Mouse (Mus musculus) CD8-positive naive resting alpha-beta T cell, adult 2 months (primary cell): ENCODE measurements around the gene Spaca9.
A peak's percentile ranks its signal among the peaks of the same experiment; 100 is the strongest.

ENCODE experiments used
- DNase-seq, 2 experiments: peaks; one replicate each; pipeline ENCODE4 v3.0.0; 2022; ENCODE audit warnings: low read depth in 2 of 2, low spot score in 2 of 2

The Spaca9 gene

DNA sequence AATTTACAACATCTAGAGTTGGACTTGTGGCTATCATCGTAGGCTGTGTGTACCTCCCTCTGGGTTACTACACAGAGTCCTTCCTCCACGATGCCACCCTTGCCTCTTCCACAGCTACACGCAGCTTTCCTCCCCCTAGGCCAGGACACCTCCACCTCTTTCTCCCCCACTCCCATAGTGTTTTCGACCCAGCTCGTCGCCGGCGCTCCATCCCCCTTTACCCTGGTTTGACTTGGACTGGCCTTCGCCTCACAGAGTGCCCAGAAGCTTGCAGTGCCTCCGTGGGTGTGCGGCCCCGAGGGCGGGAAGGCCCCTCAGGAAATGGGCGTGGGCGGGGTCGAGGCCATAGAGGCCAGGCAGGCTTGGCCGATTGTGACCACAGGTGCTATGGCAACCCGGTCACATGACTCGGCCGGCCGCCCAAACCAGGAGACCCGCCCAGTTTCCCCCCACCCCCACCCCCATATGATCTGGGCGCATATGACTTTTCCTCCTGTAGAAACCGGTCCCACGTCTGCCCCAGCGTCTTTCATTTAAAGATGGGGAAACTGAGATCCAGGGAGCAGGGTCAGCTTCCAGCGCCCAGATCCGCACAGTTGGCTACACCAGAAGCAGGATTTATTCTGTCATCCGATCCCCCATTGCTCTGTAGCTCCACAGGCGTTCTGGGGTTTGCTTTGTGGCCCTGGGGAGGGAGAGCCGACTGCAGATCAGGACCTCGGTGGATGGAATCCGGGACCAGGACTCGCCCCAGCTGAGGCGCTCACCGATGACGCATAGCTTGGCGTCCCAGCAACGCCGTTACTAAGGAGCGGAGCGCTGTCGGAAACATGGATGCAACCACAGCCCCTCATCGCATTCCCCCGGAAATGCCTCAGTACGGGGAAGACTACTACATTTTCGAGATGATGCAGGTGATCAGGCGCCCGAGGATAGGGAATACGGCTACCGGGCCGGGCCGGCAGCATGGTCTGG is at the start of gene Spaca9, which contains the start of gene Ak8:
Gene Spaca9 (minus strand): TSS at position 367 of the 975 bp plus-strand sequence.
Gene Ak8 (plus strand): TSS at position 804 of the 975 bp plus-strand sequence.
- peak; percentile 9 to 21 for DNase-seq

DNA sequence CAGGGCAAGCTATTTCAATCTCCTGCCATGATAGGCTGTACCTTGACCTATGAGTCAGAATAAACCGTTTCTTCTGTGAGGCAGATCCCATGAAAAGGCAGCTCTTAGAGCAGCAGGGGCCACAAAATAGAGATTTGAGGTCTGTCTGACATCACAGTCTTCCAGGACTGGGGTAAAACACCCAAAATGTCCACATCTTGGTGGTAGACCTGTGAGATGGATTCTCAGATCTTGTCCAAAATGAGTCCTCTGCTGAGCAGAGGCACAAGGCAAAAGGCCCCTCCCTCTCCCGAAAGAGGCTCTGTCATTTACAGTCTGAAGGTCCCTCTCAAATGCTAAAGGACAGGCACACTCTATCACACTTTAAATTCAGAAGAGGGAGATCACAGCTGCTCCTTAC is 48.2 kb upstream of the Spaca9 start:
- DNase-seq, result no peak

DNA sequence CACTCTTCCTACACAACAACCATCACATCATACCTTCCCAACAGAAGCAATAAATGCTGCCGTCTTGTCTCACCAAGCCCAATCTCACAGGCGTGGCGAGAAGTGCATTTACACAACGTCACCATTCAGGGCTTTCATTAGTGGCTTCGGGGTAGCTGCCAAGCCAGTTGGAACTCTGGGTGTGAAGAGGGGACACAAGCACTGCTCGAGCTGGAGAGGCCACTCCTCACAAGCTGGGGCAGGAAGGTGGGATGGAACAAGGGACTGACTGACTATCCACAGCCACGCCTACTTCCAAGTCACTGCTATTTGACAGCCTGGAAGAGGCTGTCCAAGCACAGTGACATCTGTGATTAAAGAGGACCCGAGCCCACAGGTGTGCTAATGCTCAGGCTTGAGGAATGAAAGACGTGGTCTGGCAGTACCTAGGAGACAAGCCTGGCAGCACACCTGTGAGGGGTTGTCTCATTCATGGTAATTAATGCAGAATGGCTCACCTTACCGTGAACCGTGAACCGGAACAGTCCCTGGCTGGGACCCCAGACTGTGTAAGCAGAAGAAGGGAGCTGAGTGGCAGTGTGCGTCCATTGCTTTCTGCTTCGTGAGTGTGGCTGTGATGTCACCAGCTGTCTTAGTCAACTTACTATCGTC is 47.3 kb upstream of the Spaca9 start:
- DNase-seq, result no peak

DNA sequence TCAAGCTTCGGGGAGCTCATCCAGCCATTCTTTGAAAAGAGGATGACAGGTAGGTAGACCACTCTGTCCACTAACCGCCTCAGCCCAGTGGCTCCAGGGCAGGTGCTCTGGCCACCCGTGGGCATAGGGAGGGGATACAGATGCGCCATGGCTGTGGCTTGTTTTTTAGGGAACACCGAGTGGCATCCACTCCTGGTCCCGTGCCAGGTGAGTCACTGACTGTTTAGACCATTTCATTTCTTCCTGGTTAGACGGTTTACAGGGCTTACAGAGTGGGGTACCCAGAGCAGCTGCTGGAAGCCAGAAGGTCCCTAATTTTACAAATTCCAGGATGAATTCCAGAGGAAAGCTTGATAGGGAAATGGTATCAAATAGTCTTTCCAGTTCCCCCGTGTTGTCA is 43.2 kb upstream of the Spaca9 start:
- DNase-seq, result no peak

GRCm38 (mm10) chr2:28740159-28740558 is 40.6 kb upstream of the Spaca9 start:
- no peak for DNase-seq

DNA sequence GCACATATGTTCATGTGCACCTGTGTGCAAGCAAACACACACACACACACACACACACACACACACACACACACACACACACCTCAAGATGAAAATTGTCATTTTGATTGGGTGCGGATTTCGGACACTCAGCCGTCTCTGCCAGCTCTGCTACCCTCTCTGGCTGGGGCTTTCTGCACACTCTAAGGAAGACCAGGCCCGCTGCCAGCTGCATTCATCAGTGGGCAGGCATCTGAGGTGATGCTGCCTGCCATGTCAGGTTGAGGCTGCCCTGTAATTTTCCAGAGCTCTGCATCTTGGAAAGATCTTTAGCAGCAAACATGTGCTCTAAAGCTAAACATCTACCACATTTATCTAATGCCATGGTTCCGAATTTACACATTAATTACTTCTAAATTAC is 37.6 kb upstream of the Spaca9 start:
- no peak for DNase-seq

DNA sequence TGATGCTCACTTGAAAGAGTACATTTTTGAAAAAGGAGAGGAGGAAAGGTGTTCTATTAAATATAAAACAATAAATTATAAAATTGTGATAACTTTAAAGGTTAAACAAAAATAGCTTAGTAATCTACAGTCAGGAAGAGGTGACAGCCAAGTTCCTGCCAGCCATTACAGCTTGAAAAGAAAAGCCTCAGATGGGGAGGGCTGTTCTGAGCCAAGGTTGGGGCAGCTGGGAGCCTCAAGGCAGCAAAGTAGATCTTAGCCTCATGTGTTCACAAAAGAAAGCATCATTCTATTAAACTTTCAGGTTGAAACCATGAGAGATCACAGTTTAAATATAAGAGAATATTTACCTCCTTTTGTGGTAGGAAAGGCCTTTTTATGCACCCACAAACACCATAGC is 31.1 kb upstream of the Spaca9 start:
- no peak for DNase-seq

GRCm38 (mm10) chr2:28727786-28728404 is 28.4 kb upstream of the Spaca9 start:
- DNase-seq, result no peak

DNA sequence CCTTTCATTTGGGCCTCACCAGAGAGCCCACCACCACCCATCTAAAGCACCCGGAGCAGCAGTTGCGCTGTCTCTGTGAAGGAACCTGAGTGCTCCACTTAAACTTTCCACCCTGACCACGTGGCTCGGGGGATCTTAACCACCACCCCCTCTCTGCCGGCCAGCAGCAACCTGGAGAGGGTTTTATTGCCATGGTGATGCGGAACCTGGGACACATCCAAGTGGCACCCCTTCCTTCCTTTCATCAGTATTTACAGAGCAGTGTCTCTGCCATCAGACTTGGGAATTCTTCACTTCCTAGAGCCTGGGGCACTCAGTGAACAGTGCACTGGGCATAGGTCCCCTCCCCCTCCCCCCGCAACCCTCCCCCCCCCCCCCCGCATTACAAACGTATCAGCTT is 24.4 kb upstream of the Spaca9 start:
- no peak for DNase-seq

DNA sequence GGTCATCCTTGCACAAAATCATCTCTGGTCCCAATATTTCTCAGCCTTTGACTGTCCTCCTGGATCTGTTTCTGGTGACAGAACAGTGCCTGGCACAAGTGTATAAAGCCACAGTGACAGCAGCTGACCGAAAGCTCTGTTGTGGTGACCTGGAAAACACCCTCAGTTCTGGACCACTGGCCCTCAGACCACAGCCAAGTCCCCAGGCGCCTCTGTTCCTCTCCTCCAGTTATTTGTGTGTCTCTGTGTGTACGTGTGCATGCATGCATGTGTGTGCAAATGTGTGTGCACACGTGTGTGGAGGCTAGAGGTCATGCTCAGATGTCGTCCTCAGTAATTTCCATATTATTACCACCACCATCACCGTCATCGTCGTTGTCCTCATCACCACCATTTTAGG is 22.9 kb upstream of the Spaca9 start:
- DNase-seq, result no peak

- DNase-seq, result no peak
Observed at GRCm38 (mm10) chr2:28713036-28713435, 13.5 kb upstream of the Spaca9 start.

- DNase-seq, result no peak
Observed at GRCm38 (mm10) chr2:28706787-28707186, 7.3 kb upstream of the Spaca9 start.

DNA sequence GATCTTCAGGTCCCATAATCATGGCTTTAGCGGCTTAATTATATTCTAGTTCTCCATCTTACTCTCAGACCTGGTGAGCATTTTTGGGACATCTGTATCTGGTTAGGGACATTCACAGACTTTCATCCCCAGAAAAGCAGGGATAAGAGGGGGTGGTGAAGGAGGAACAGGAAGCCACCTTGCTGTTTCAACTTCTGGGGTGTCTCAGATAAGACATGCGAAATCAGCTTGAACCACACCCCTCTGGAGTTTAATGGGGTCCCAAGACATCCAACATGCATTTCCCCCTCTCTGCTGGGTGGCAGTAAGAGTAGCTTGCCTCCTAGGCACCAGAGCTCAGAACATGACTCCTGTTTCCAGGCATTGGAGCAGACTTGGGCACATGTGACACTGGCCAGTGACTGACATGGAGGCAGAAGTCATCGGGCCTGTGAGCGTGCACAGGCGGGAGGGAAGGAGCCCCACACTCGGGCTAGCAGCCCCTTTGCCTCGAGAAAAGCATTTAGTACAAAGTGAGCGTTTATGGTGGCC is 6.6 kb upstream of the Spaca9 start:
- DNase-seq, result no peak

- no peak for DNase-seq
Observed at GRCm38 (mm10) chr2:28701646-28702262, 2.2 kb upstream of the Spaca9 start.

DNA sequence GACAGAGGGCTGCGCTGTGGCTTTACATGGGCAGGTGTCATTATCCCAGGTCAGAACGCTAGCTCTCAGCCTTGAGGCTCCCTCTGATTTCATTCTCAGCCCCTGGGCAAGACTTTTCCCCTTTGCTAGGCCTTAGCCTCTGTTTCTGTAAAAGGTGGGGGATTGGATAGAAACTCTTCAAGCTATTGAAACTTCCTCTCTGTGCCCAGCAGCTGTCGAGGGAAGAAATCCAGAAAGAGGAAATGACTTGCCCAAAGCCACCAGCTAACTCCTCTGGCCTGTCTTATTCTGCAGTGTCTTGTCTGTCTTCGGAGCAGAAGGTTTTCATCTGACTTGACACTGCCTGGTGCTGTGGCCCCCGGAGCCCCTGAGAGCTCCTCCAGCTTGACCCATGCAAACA is 961 bp downstream of the Spaca9 start:
- no peak for DNase-seq

DNA sequence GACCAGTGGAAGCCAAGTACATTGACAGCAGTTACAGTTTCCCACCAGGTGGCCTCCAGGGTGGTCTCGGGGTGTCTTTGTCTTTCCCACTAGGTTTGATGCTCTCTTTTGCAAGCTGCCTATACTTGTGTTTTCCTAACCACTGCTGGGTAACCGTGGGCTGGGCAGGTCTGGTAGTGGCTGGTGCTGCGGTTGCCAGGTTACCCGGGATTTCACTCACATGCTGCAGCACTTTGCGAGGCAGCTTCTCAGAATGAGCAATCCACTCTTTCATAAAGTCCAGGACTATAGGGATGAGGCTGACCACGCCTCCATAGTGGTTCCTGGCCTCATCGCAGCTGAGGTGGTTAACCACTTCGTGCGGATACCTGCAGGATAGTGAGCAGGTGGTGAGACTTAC is 6.8 kb downstream of the Spaca9 start:
- no peak for DNase-seq

DNA sequence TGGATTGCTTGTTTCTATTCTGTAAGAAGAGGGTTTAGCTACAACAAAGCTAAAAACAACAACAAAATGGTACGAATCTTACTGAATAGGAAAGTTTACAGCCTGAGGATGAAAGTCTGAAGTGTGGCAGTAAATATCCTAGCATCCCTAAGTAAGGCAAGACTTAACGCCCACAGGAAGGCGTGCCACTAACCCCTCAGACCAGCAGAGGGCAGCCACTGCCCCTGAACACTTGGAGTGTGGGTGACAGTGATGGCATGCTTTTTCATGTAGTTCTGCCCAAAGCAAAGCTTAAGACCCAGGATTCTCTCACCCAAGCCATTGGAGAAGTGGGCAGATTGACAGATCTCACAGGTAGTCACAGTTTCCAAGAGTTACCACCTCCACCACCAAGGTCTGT is 11.1 kb downstream of the Spaca9 start:
- no peak for DNase-seq

DNA sequence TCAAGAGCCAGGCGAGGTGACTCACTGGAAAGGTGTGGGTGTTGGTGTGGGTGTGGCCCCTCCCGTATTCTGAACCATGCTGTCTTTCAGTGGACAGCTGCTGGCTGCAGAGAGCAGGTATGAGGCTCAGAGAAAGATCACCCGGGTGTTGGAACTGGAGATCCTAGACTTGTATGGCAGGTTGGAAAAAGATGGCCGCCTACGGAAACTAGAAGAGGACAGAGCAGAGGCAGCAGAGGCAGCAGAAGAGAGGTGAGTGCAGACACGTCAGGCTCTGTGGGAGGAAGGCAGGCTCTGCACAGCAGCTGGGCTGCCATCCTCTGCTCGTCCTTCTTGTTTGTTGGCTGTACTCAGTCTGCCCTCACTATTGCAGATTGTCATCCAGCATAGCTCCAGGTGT is 13.6 kb downstream of the Spaca9 start:
- DNase-seq, result no peak

DNA sequence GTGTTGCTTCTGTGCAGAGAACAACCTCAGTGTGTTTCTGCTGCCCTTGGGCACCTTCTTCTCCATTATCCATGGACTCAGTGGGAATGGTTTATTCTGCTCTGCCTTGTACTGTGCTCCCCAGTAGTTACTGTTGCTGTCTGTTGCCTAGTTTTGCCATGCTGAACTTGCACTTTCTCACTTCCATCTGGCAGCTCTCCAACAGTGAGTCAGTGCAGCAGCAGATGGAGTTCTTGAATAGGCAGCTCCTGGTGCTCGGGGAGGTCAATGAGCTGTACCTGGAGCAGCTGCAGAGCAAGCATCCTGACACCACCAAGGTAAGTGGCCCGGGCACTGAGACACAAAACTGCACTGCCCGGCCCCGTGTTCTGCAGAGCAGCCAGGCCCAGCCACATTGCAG is 17.8 kb downstream of the Spaca9 start:
- no peak for DNase-seq

GRCm38 (mm10) chr2:28680710-28681109 is 18.8 kb downstream of the Spaca9 start:
- no peak for DNase-seq

DNA sequence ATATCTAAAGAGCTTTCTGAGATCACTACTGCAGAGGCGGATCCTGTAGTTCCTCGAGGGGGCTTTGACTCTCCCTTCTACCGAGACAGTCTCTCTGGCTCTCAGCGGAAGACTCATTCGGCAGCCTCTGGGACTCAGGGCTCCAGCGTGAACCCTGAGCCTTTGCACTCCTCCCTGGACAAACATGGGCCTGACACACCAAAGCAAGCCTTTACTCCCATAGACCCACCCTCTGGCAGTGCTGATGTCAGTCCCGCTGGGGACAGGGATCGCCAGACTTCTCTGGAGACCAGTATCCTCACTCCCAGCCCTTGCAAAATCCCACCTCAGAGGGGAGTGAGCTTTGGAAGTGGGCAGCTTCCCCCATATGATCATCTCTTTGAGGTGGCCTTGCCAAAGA is 23.5 kb downstream of the Spaca9 start:
- DNase-seq, result no peak
